Mouse (Mus musculus) left cerebral cortex, postnatal 10 days (tissue): ENCODE measurements at regions not wholly inside any gene's neighbourhood (a gene's known extent, or its start where the extent isn't known, plus 50 kb on each side); places are given as distances from the start of the nearest gene placed in this dataset.

Source experiments
- DNase-seq, 2 experiments: peaks; one replicate each; pipeline ENCODE4 v3.0.0; 2021 to 2022; ENCODE audit warnings: low spot score in 2 of 2, mixed read lengths in 1 of 2; ENCODE audit errors: extremely low spot score in 1 of 2
- intact Hi-C: fragments of 180-260 bp; cut with DNase I; formaldehyde crosslinking; loops from one replicate; pipeline ENCODE4 v1.15.1; 2025

DNA sequence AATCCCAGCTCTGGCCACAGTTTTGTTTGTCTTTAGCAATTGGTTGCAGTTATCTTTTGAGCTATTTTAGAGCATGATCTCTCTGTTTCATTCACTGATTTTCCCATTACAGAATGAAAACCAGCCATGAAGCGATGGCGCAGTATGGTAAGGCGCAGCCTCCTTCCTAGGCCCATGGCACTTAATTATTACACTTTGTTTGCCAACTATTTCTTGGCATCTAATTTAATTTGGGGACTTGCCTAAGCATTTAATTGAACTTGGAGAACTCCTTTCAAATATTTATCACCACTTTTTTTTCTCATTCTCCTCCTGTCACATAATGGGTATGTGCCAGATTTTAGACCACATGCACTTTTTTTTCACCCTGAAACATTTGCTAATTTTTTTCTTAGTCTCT is 588.0 kb upstream of the Cypt12 start:
- intact Hi-C loops: no loop called here
- DNase-seq: no peak
